Mouse (Mus musculus) CD4-positive, CD25-positive, alpha-beta regulatory T cell, adult 4 months (primary cell): ENCODE data around the gene Clec2h. TPM values are rescaled to one million over a fixed set of nuclear protein-coding genes. Genes with fewer than 3 reads are reported as not detected.
"Not testable (repeated sequence)": the region's sequence is repeated elsewhere in the genome, so short reads cannot be mapped to it uniquely, and the experiment has no call there.

ENCODE experiments used
- ATAC-seq: one replicate; pipeline ENCODE4 v1.8.0; 2017
- polyA plus RNA-seq, 2 experiments: library from polyadenylated mRNA; unstranded; fragments of 100-300 nt; shearing (Covaris generic); gene quantifications; one replicate each; pipeline ENCODE4 v1.2.1; 2017

Gene Clec2h
- polyA plus RNA-seq = not detected

DNA sequence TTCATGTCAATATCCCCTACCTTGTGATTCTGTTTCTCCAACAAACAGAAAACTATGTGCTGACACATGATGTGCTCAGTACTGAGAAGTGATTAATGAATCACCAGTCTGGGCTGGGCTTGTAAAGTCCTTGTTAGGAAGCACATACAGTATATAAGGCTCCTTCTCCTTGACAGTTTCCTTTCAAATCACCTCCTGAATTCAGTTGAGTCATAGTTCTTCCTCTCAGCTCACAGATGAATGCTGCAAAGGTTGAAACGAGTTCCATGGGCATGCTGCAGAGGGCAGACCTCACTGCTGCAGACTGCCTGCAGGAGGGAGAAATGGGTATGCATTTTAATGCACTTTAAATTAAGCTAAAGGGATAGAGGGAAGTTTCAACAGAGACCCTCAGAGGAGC is at the start of gene Clec2h:
Gene Clec2h, plus strand, starts transcription at position 180 of the 400 bp plus-strand sequence.
- ATAC-seq = no peak

DNA sequence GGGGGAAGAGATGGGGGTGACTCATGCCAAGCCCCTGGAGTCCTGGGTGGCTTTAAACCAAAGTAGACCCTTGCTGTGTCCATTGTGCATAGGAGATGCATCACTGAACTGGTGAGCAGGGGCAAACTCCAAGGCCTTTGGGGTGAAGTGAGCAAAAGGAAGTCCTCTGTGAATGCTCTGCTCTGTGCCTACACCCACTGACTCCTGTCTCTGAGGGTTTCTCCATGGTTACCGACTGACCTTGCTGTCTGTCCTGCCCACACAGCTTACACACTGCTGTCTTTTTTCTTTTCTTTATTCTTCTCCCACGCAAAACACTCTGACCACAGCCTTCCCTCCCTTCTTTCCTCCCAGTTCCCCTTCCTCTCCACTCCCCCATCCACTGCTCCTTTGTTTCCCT is 39.5 kb upstream of the Clec2h start:
- no peak for ATAC-seq

DNA sequence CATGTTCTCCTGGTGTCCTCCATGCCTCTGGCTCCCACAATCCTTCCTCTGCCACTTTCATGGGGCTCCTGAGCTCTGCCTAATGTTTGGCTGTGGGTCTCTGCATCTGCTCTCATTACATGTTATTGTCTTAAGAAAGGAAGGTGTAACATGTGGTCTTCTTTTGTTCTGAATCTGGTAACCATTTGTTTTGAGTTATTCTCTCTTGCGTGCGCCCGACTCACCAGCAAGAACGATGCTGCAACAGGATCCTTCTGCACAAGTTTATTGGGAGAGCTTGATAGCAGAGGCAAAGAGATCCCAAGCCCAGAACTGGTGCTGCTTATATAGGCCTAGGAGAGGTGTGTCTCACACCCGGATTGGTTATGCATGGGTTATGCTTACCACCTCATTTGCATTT is 38.8 kb upstream of the Clec2h start, which contains the start of gene Klrb1a:
Gene Klrb1a, minus strand, starts transcription at position 101 of the 400 bp plus-strand sequence.
- not testable (repeated sequence) for ATAC-seq

DNA sequence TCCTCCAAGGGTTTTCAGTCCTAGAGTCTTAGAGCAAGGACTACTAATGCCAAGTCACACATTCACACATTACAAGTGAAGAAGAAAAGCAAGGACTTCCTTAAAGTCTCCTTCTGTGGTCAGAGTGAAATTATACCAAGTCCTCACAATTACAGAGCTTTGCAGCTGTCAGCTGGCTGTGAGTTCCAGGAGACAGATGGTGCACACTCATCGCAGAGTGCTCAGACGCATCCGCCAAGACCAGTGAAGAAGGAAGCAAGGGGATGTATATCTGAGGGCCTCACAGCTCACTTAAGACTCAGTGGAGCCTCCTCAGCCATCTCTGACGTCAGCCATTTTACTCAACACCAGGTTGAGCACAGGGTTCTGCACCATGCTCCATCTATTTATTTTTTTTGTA is 37.8 kb upstream of the Clec2h start:
- no peak for ATAC-seq

DNA sequence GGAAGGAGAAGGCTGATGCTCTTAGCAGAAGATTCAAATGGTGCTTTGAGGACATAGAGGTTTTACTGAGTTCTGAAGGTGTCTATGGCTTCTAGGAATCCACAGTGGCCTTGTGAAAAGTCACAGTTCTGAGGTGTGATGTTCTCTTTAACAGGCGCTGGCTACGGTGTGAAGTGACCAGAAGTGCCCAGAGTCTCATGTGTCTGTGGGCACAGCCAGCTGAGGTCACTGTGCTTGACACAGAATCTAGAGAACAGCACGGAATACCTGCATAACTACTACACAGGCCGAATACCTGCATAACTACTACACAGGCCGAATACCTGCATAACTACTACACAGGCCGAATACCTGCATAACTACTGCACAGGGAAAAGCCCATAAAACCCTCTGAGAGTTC is 36.9 kb upstream of the Clec2h start:
- ATAC-seq = not testable (repeated sequence)

DNA sequence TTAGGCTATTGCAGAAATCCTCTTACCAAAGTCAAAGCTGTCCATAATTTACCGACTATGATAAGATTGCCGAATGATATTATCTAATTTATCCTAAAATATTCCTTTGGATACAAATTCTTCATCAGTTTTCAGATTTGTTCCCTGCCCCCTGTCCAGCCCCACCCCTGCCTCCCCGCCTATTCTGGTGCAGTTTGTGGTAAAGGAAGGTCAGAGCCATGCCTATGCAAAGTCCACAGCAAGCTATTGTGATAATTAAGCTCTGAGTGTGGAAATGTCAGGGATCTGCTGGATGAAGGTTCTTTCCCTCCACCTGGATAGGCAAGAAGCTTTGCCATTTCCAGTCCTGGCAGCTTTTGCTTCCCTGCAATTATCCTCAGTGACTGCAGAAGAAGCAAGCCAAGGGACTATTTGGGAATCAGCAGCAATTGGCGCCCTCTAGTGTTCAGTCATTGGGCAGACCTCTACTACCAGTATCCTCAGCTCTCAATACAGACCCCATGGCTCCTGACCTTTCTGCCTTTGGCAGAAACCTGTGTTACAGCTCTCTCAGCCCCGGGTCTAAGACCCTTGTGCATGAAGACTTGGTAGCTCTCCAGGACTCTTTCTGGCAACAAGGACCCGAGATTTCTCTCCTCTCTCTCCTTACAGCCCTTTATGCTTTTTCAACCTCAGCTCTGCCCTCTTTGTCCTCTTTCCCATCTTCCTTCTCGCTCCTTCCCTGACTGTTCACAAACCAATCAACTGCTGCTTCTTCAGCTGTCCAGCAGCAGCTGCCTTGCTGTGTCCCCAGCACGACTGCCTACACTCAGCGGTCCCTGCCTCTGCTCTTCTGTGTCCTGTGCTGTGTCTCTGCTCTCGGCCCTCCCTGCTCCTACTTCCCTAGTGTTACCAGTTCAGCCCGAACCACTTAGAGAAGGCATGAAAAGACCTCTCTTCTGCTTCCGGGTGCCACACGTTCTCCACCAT is 32.1 kb upstream of the Clec2h start:
- ATAC-seq = not testable (repeated sequence)

DNA sequence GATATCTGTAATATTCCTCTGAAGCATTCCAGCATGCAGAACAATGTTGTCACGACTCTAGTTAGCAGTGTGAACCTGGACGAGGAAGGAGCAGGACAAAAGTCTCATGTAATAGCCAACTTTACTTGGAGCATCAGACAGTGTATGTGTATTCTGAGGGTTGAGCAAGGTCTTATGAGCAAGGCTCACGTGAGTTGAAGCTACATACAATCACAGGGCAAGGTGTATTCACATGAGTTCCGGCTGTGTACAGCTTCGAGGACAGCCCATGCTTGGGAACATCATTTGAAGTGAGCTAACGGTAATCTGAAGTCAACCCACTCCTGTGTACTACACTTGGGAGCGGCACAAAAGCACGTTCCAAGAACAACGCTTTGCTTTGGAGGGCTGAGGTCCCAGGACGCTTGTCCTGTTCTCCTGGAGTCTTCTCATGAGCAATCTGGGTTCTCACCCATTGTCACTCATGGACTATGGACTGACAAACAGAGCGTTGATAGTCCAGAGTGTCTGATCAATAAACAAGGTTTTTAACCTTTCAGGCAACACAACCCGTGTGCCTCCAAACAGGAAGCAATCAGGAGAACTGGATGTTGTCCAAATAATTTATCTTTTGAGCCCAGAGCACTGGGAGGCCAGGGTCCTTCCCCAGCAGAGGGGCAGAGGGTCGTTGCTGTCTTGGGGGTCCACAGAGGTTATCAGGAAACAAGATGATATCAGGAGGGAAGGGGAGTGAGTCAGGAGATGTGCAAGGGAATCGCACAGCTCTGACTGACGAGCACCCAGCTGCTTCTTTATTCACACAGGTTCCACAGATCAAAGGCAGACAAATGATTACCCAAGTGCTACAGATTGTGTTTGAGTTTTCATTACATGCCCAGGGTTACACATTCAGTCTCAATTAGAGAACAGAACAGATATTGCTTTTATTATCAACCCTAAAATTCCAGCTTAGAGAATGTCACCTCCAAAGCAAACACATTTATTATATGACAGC is 31.0 kb upstream of the Clec2h start:
- ATAC-seq = not testable (repeated sequence)

DNA sequence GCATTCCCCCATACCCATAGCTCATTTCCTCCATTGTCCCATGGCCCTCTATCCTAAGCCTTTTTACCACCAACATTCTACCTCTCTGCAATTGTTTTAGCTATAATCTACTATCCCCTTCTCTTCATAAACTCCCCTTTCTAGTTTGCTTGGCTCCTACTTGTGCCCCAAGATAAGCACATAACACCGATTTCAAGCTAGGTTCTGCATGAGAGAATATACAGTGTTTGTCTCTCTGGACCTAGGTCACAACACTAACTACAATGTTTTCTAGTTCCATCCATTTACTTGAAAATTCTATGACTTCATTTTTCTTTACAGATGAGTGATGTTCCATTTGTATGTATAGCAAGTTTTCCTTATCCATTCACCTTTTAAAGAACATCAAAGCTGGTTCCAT is 21.5 kb upstream of the Clec2h start:
- ATAC-seq = no peak

DNA sequence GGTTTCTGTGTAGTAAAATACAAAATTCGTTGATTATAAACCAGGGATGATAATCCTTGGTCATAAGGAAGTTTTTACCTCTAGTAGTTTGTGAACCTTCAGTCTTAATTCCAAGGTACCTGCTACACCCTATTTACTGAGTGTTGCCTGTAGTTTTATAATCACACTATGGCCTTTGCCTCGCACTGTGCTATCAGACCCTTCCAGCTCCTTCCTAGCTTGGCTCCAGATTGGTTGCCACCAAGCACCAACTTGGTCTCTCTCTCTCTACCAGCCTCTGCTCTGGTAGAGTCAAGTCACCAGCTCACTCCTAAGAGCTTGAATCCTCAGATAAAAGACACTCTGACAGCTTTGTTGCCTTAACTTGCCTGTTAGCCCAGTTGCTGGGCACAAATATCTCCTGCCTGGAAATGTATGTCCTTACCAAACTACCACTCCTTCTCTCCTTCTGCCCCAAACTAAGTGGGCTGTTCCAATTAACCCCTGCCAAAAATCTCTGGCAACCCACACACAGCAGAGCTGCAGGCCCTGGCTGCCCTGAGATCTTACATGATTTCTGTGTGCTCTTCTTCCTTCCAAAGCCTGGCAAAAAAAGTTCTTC is 21.0 kb upstream of the Clec2h start:
- no peak for ATAC-seq

DNA sequence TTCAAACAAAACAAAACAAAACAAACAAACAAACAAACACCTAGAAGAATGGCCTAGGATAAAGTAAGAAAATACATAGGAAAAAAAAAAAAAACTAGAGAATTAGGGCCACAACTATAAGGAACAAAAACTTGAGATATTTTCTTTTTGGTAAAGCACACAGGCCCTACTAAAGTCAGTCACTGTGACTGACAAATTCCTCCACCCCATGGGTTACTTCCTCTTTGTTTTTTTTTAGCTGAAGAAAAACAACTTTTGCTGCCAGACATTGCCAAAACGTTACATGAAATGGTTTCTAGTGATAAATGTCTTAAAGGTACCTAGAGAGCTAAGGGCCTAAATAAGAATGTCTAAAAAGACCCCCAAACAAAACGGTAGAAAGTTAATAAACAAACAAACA is 18.2 kb upstream of the Clec2h start:
- no peak for ATAC-seq

DNA sequence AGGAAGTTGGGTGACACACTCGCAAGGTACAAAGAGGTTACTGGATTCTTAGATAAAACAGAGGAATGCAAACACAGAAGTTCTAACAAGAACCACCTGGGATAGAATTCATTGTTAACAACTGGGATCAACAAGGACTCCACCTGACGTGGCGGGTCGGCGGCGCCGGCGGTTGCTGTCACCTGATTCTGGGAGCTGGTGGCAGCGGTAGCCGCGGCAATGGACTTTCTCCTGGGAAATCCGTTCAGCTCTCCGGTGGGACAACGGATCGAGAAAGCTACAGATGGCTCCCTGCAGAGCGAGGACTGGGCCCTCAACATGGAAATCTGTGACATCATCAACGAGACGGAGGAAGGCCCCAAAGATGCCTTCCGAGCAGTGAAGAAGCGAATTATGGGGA is 17.5 kb upstream of the Clec2h start:
- not testable (repeated sequence) for ATAC-seq

DNA sequence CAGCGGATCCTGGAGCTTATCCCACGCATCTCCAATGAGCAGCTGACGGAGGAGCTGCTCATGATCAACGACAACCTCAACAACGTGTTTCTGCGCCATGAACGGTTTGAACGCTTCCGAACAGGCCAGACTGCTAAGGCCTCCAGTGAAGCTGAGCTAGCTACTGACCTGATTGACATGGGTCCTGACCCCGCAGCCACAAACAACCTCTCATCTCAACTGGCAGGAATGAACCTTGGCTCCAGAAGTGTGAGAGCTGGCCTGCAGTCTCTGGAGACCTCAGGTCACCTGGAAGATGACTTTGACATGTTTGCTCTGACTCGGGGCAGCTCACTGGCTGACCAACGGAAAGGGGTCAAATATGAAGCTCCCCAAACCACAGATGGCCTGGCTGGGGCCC is 16.5 kb upstream of the Clec2h start:
- ATAC-seq = not testable (repeated sequence)

DNA sequence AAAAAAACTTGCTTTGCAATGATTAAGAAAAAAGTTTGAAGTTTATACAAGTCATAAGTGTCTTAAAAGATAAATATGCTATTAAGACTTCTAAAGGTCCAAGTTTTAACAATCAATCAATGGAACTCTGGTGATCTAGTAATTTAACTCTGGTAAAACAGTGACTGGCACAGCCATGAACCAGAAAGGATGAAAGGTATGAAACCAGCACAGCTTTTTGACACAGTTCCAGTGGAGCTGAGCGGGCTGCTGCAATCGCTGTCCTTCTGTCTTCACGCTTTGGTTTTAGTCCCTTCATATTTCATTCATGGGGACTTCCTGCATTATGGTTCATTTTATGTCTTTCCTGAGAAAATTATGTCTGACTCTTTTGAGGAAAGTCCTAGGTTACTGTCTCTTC is 12.5 kb upstream of the Clec2h start:
- no peak for ATAC-seq

DNA sequence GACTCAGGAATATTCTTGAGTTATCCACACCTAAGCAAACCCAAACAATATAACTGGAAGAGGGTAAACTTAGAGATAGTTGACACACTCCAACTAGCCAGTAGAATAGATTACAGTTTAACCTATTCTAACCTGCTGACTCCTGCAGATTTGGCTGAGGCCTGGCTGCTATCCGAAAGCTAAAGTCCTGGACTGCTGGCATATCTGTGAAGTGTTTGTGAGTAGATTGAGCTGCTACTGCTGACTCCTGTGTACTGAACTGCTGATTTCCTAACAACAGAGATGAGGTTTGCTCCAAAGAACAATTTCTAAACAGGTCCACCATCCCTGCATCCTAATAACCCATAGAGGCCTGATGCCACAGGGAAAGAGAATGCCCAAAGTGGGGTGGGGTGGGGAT is 12.0 kb upstream of the Clec2h start:
- ATAC-seq = no peak

DNA sequence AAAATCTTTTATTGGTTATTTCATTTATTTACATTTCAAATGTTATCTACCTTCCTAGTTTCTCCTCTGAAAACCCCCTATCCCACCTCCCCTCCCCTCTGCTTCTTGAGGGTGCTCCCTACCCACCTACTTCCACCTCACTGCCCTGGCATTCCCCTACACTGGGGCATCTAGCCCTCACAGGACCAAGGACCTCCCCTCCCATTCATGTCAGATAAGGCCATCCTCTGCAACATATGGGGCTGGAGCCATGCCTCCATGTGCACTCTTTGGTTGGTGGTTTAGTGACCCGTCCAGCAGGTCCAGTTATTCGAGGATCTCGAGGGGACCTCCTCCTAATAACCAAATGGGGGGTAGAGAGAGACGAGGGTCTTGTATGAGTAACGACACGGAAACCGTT is 11.4 kb upstream of the Clec2h start:
- not testable (repeated sequence) for ATAC-seq

DNA sequence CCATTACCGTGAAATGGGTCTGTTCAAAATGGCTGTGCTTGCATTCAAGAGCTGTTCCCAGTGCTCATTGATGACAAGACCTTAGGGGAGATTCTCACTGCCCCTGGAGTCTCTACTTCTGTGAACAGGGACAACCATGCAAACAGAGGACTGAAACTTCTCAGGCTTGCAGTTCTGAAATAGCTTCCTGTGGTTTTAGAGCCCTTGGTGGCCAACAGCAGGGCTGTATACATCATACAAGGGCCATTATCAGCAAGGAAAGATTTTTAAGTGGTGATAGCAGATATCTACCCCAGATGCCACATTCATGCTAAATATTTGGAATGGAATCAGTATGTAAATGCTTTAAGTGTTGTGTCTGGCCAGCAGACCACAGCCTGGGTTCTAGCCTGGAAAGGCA is 9.2 kb upstream of the Clec2h start:
- no peak for ATAC-seq

DNA sequence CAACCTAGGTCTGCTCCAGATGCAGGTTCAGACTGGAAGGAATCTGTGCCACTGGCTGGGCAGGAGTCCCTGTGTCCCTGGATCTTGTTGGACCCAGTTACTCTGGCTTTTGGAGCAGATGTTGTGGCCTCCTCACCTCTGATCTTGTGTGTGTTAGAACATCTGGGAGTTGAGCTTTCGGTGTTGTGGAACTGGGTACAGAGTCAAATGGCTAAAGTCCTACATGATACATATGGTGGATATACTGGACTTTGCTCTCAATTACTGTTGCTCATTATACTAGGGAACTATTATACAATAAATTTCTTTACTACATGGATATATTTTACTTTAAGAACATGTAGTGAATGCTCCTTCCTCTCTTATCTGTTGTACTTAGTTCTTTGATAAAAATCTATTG is 936 bp upstream of the Clec2h start:
- no peak for ATAC-seq

DNA sequence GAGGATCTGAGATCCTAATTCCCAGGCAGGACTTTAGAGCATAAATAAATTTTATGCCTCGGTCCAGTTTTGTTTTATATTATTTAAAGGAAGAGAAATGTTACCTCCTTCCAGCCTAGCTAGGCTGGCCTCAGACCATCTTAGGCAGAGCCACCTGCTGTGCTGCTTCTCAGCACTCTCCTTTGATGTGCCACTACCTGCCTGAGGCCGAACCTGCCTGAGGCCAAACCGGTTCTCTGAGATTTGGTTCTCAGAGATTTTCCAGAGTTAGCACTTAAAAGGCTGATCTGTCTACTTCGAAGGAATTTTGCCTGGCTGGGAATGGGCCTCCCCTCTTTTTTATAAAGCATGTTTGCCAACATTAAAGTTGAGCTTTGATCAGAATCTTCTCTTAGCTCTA is 7.8 kb downstream of the Clec2h start:
- ATAC-seq = no peak

DNA sequence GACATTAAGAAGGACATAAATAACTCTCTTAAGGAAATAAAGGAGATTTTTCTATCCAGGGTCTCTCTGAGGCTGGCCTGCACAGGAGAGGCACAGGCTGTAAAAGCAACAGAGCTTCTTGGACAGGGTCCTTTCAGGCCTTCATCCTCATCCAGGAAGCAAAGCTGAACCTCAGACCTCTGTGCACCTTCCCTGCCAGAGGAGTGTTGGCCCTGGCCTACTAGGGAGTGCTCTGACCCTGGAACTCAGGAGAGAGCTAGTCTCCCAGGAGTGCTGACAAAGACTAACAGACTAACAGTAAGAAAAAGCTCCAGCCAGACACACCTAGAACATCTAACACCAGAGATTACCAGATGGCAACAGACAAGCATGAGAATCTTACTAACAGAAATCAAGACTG is 17.4 kb downstream of the Clec2h start:
- ATAC-seq = no peak

DNA sequence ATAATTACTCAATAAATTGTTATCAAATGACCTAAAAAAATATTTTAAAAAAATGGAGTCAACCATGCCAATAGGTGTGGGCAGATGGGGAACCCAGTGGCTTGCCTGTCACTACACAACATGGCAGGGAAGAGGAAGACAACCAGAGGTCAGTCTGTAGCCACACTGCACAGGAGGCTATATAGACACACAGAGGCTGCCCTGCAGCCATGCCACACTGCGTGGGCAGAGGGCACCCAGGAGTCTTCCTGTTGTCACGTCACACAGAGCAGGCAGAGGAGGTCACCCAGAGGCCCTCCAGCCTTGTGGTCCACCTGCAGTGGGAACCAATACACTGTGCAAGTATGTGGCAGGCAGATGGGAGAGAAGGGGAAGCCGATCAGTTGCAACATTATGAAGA is 39.5 kb downstream of the Clec2h start:
- no peak for ATAC-seq

DNA sequence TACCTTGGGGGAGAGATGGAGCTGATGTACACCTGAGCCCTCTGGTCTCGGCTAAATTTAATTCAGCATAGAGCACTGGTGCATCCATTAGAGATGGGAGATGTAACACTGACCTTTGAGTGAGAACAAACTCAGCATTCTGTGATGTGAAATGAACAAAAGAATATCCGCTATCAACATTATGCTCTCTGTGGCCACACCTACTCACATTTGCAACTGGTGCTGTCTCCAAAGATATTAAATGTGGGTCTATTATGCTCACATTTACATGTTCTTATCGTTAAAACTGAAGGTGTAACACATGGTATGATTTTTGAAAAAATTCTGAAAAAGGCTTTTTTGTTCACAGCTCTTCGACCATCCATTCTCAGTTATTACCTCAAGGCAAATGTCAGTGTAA is 60.8 kb downstream of the Clec2h start, which contains the start of gene Klrb1:
Gene Klrb1, minus strand, starts transcription at position 101 of the 400 bp plus-strand sequence.
- ATAC-seq = no peak
